Mouse (Mus musculus) myocyte (in vitro differentiated cells): Measurements from ENCODE around the gene H2al1f. TPM values are rescaled to one million over a fixed set of nuclear protein-coding genes. Genes with fewer than 3 reads are reported as not detected.

Experiments
- H3K27me3 ChIP-seq: one replicate; pipeline ENCODE4 v1.6.1; 2011; ENCODE audit not compliant: control insufficient read depth, insufficient read depth, insufficient read length
- H3K36me3 ChIP-seq: one replicate; pipeline ENCODE4 v1.6.1; 2011; ENCODE audit not compliant: control insufficient read depth, insufficient read depth
- H3K4me2 ChIP-seq: one replicate; pipeline ENCODE4 v1.6.1; 2011; ENCODE audit warnings: low read depth, control low read depth
- H3K4me3 ChIP-seq: one replicate; pipeline ENCODE4 v1.5.1; 2011; ENCODE audit warnings: mild to moderate bottlenecking, control low read depth, moderate library complexity
- H3K79me2 ChIP-seq: one replicate; pipeline ENCODE4 v1.6.1; 2011; ENCODE audit not compliant: control insufficient read depth, insufficient read depth
- H3ac ChIP-seq: one replicate; pipeline ENCODE4 v1.6.1; 2011; ENCODE audit not compliant: control insufficient read depth, insufficient read length
- CEBPB ChIP-seq: IDR thresholded peaks from 2 replicates; pipeline ENCODE4 v1.6.1; 2011; ENCODE audit warnings: mild to moderate bottlenecking, moderate library complexity; ENCODE audit not compliant: poor library complexity, insufficient read depth, severe bottlenecking
- E2F4 ChIP-seq: IDR thresholded peaks from one replicate; pipeline ENCODE4 v1.6.1; 2011; ENCODE audit warnings: mild to moderate bottlenecking, control low read depth, moderate library complexity; ENCODE audit not compliant: insufficient read depth
- MAX ChIP-seq: IDR thresholded peaks from one replicate; pipeline ENCODE4 v1.6.1; 2011; ENCODE audit warnings: low read depth, mild to moderate bottlenecking, control low read depth
- MYOD1 ChIP-seq, 3 experiments: IDR thresholded peaks; one replicate each; pipeline ENCODE4 v1.6.1; 2011; ENCODE audit warnings: control low read depth in 2 of 3, low read depth in 2 of 3, mild to moderate bottlenecking in 2 of 3, moderate library complexity in 1 of 3; ENCODE audit not compliant: insufficient read length in 2 of 3, control insufficient read depth in 1 of 3
- MYOG ChIP-seq, 3 experiments: IDR thresholded peaks; one replicate each; pipeline ENCODE4 v1.6.1; 2011; ENCODE audit warnings: control low read depth in 2 of 3, low read depth in 2 of 3, mild to moderate bottlenecking in 2 of 3; ENCODE audit not compliant: insufficient read length in 2 of 3, control insufficient read depth in 1 of 3, insufficient read depth in 1 of 3
- POLR2A ChIP-seq: IDR thresholded peaks from one replicate; pipeline ENCODE4 v1.6.1; 2011; ENCODE audit warnings: low read depth, mild to moderate bottlenecking, control low read depth, moderate library complexity; ENCODE audit not compliant: insufficient read length
- POLR2AphosphoS2 ChIP-seq: IDR thresholded peaks from one replicate; pipeline ENCODE4 v1.6.1; 2011; ENCODE audit warnings: low read depth, control low read depth; ENCODE audit not compliant: insufficient read length
- REST ChIP-seq: IDR thresholded peaks from one replicate; pipeline ENCODE4 v1.6.1; 2011; ENCODE audit warnings: mild to moderate bottlenecking, control low read depth, moderate library complexity; ENCODE audit not compliant: insufficient read depth, insufficient read length
- SRF ChIP-seq: IDR thresholded peaks from one replicate; pipeline ENCODE4 v1.6.1; 2011; ENCODE audit warnings: low read depth; ENCODE audit not compliant: control insufficient read depth, insufficient read length
- TCF12 ChIP-seq: IDR thresholded peaks from one replicate; pipeline ENCODE4 v1.6.1; 2011; ENCODE audit warnings: mild to moderate bottlenecking, control low read depth; ENCODE audit not compliant: poor library complexity, insufficient read depth, severe bottlenecking
- TCF3 ChIP-seq: IDR thresholded peaks from one replicate; pipeline ENCODE4 v1.6.1; 2011; ENCODE audit warnings: low read depth, control low read depth; ENCODE audit not compliant: insufficient read length
- USF1 ChIP-seq: IDR thresholded peaks from one replicate; pipeline ENCODE4 v1.6.1; 2011; ENCODE audit warnings: low read depth, mild to moderate bottlenecking, control low read depth, moderate library complexity
- polyA plus RNA-seq: library from polyadenylated mRNA; unstranded; fragments of >200 nt; fragmentation: generic; extraction: Trizol; gene quantifications from one replicate; pipeline ENCODE4 v1.2.1, GENCODE M21; 2012; ENCODE audit warnings: missing spikeins

Gene H2al1f
- polyA plus RNA-seq, 1 experiment: not detected

- Histone ChIP-seq H3K4me2 (no peak overlapping the region), H3ac (no peak overlapping the region), H3K27me3 (no peaks in the 10 kb centered on the region), H3K79me2 (no peaks in the 10 kb centered on the region), H3K4me3 (no peak overlapping the region), H3K36me3 (no peaks in the 10 kb centered on the region)
- TF ChIP-seq CEBPB (no peak), POLR2A (no peak), MAX (no peak), TCF3 (no peak), POLR2AphosphoS2 (no peak), USF1 (no peak), SRF (no peak), TCF12 (no peak), MYOG (IDR thresholded peaks at IDR 0.05; ENCODE audit: control insufficient read depth in 1 of 3, insufficient read depth in 1 of 3, insufficient read length in 2 of 3, low read depth in 2 of 3) (no peak), REST (no peak), E2F4 (no peak), MYOD1 (IDR thresholded peaks at IDR 0.05; ENCODE audit: control insufficient read depth in 1 of 3, insufficient read length in 2 of 3, low read depth in 2 of 3) (no peak)
Observed at GRCm38 (mm10) chrX:11345762-11346161, 30.8 kb downstream of the H2al1f start.

GRCm38 (mm10) chrX:11346756-11347155, 31.8 kb downstream of the H2al1f start:
- H3K79me2 ChIP-seq: no peaks in the 10 kb centered on the region
- no peak overlapping the region for H3K4me3 ChIP-seq
- no peaks in the 10 kb centered on the region for H3K36me3 ChIP-seq
- TF ChIP-seq MYOD1 (IDR thresholded peaks at IDR 0.05; ENCODE audit: control insufficient read depth in 1 of 3, insufficient read length in 2 of 3, low read depth in 2 of 3): no peak
- TF ChIP-seq SRF: no peak
- no peak for TF ChIP-seq POLR2AphosphoS2
- no peak for TF ChIP-seq TCF3
- TF ChIP-seq POLR2A: no peak
- no peak for TF ChIP-seq MYOG (IDR thresholded peaks at IDR 0.05; ENCODE audit: control insufficient read depth in 1 of 3, insufficient read depth in 1 of 3, insufficient read length in 2 of 3, low read depth in 2 of 3)
- no peak for TF ChIP-seq REST
- no peak for TF ChIP-seq E2F4
- no peak for TF ChIP-seq USF1
- no peak for TF ChIP-seq MAX
- no peak for TF ChIP-seq TCF12
- no peak for TF ChIP-seq CEBPB
- H3ac ChIP-seq: no peak overlapping the region
- H3K4me2 ChIP-seq: no peak overlapping the region
- no peaks in the 10 kb centered on the region for H3K27me3 ChIP-seq

GRCm38 (mm10) chrX:11360823-11361222, 45.9 kb downstream of the H2al1f start:
- no peak overlapping the region for H3K4me3 ChIP-seq
- H3K36me3 ChIP-seq: no peaks in the 10 kb centered on the region
- no peaks in the 10 kb centered on the region for H3K79me2 ChIP-seq
- H3K4me2 ChIP-seq: no peak overlapping the region
- TF ChIP-seq CEBPB (no peak), POLR2A (no peak), MYOD1 (IDR thresholded peaks at IDR 0.05; ENCODE audit: control insufficient read depth in 1 of 3, insufficient read length in 2 of 3, low read depth in 2 of 3) (no peak), SRF (no peak)
- no peak overlapping the region for H3ac ChIP-seq
- peaks cover 4% of the 10 kb centered on the region for H3K27me3 ChIP-seq

GRCm38 (mm10) chrX:11361261-11361660, 46.3 kb downstream of the H2al1f start:
- H3K4me2 ChIP-seq: no peak overlapping the region
- no peak overlapping the region for H3ac ChIP-seq
- H3K79me2 ChIP-seq: no peaks in the 10 kb centered on the region
- H3K36me3 ChIP-seq: no peaks in the 10 kb centered on the region
- TF ChIP-seq POLR2A: no peak
- TF ChIP-seq E2F4: no peak
- no peak for TF ChIP-seq SRF
- no peak for TF ChIP-seq MAX
- TF ChIP-seq USF1: no peak
- no peak for TF ChIP-seq TCF3
- TF ChIP-seq MYOD1 (IDR thresholded peaks at IDR 0.05; ENCODE audit: control insufficient read depth in 1 of 3, insufficient read length in 2 of 3, low read depth in 2 of 3): no peak
- TF ChIP-seq CEBPB: no peak
- no peak for TF ChIP-seq POLR2AphosphoS2
- TF ChIP-seq MYOG (IDR thresholded peaks at IDR 0.05; ENCODE audit: control insufficient read depth in 1 of 3, insufficient read depth in 1 of 3, insufficient read length in 2 of 3, low read depth in 2 of 3): no peak
- no peak for TF ChIP-seq TCF12
- TF ChIP-seq REST: no peak
- no peak overlapping the region for H3K4me3 ChIP-seq
- H3K27me3 ChIP-seq: peaks cover 4% of the 10 kb centered on the region

GRCm38 (mm10) chrX:11363890-11364289, 48.9 kb downstream of the H2al1f start:
- Histone ChIP-seq H3K36me3 (no peaks in the 10 kb centered on the region), H3K4me3 (no peak overlapping the region), H3ac (no peak overlapping the region), H3K27me3 (peaks cover 4% of the 10 kb centered on the region), H3K4me2 (no peak overlapping the region), H3K79me2 (no peaks in the 10 kb centered on the region)
- TF ChIP-seq MYOD1 (IDR thresholded peaks at IDR 0.05; ENCODE audit: control insufficient read depth in 1 of 3, insufficient read length in 2 of 3, low read depth in 2 of 3) (no peak), TCF3 (no peak), MAX (no peak), USF1 (no peak), CEBPB (no peak), MYOG (IDR thresholded peaks at IDR 0.05; ENCODE audit: control insufficient read depth in 1 of 3, insufficient read depth in 1 of 3, insufficient read length in 2 of 3, low read depth in 2 of 3) (no peak), TCF12 (no peak), POLR2AphosphoS2 (no peak), REST (no peak), POLR2A (no peak), E2F4 (no peak), SRF (no peak)
